Mouse (Mus musculus) hindbrain, embryonic 12.5 days (tissue): ENCODE data around the gene Hoxc11. TPM values are rescaled to one million over a fixed set of nuclear protein-coding genes. Genes with fewer than 3 reads are reported as not detected.

Source experiments
- ATAC-seq: fragments of 200-750 bp; cut with Nextera tagmentation; 2 replicates; pipeline ENCODE4 v1.8.0; 2017; ENCODE audit warnings: moderate TSS enrichment; ENCODE audit not compliant: low FRiP score
- H3K27ac ChIP-seq: fragments of 300-500 bp; sonication (generic); 2 replicates; pipeline ENCODE4 v1.5.1; 2016; ENCODE audit warnings: mild to moderate bottlenecking
- H3K27me3 ChIP-seq: fragments of 300-500 bp; sonication (generic); 2 replicates; pipeline ENCODE4 v1.6.1; 2016; ENCODE audit warnings: mild to moderate bottlenecking
- H3K36me3 ChIP-seq: fragments of 300-500 bp; sonication (generic); 2 replicates; pipeline ENCODE4 v1.6.1; 2016; ENCODE audit warnings: mild to moderate bottlenecking
- H3K4me1 ChIP-seq: fragments of 300-500 bp; sonication (generic); 2 replicates; pipeline ENCODE4 v1.6.1; 2016
- H3K4me2 ChIP-seq: fragments of 300-500 bp; sonication (generic); replicated peaks from 2 replicates; pipeline ENCODE4 v1.6.1; 2016; ENCODE audit warnings: mild to moderate bottlenecking
- H3K4me3 ChIP-seq: fragments of 300-500 bp; sonication (generic); 2 replicates; pipeline ENCODE4 v1.5.1; 2016; ENCODE audit warnings: mild to moderate bottlenecking
- H3K9ac ChIP-seq: fragments of 300-500 bp; sonication (generic); 2 replicates; pipeline ENCODE4 v1.6.1; 2016; ENCODE audit warnings: mild to moderate bottlenecking, moderate library complexity
- H3K9me3 ChIP-seq: fragments of 300-500 bp; sonication (generic); replicated peaks from 2 replicates; pipeline ENCODE4 v1.6.1; 2016; ENCODE audit warnings: mild to moderate bottlenecking
- WGBS: fragments of 180-500 bp; shearing (Covaris S2); methylation state at CpG from one replicate; pipeline ENCODE4 v1.1.7; 2016; 5-methylcytosine and 5-hydroxymethylcytosine counted together
- polyA plus RNA-seq: library from polyadenylated mRNA; unstranded; fragments of >200 nt; fragmentation: Nextera tagmentation; extraction: Ambion mirVana; gene quantifications from 2 replicates; pipeline ENCODE4 v1.2.1, GENCODE M21; 2016

Hoxc11 gene
- polyA plus RNA-seq, 1 experiment from 2014 or later, result not detected

GRCm38 (mm10) chr15:102970740-102971139 lies 16.5 kb downstream of the Hoxc11 start:
- Histone ChIP-seq H3K36me3 (no peaks in the 10 kb centered on the region), H3K27ac (no peak overlapping the region), H3K9ac (no peak overlapping the region), H3K4me1 (0 out of 2 replicates have a peak, but pooled peaks cover 7% of the 10 kb centered on the region), H3K4me3 (no peak overlapping the region), H3K27me3 (peaks cover 99% of the 10 kb centered on the region), H3K4me2 (no peak overlapping the region), H3K9me3 (no peaks in the 10 kb centered on the region)
- no peak for ATAC-seq
- WGBS, result 2% methylated on average over 12 of the region's 12 CpGs

- Histone ChIP-seq H3K9ac (no peak overlapping the region), H3K4me2 (no peak overlapping the region), H3K36me3 (no peaks in the 10 kb centered on the region), H3K27ac (no peak overlapping the region), H3K4me1 (no peaks in the 10 kb centered on the region), H3K4me3 (no peak overlapping the region), H3K27me3 (peaks cover 99% of the 10 kb centered on the region), H3K9me3 (no peaks in the 10 kb centered on the region)
- ATAC-seq, result no peak
- under 1% methylated on average over 21 of the region's 21 CpGs for WGBS
These were observed 18.0 kb downstream of the Hoxc11 start for GRCm38 (mm10) chr15:102972254-102972653.

DNA sequence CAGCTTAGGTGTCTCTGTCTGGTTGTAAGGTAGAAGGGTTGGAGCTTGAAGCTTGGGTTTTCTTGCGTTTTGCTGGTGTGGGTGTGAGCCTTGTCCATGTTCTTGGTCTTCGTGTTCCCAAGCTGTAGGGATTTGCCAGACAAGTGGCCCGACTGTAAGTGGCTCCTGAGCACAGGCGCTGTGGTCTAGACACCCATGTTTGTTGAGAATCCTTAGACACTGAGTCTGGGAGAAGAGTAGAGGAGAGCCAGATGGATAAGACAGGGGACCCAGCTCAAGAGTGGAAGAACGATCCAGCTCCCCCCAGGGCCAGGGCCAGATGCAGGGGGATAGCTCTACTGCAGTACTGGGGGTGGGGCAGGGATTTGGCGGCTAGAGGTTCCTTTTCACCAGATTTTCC lies 18.5 kb downstream of the Hoxc11 start:
- 3% methylated on average over 6 of the region's 6 CpGs for WGBS
- H3K36me3 ChIP-seq, result no peaks in the 10 kb centered on the region
- no peaks in the 10 kb centered on the region for H3K4me1 ChIP-seq
- no peak overlapping the region for H3K4me3 ChIP-seq
- H3K27ac ChIP-seq, result no peak overlapping the region
- H3K27me3 ChIP-seq, result peaks cover 99% of the 10 kb centered on the region
- H3K4me2 ChIP-seq, result no peak overlapping the region
- ATAC-seq, result no peak
- H3K9ac ChIP-seq, result no peak overlapping the region
- no peaks in the 10 kb centered on the region for H3K9me3 ChIP-seq

- no peaks in the 10 kb centered on the region for H3K36me3 ChIP-seq
- H3K4me2 ChIP-seq, result no peak overlapping the region
- H3K9ac ChIP-seq, result no peak overlapping the region
- ATAC-seq, result no peak
- H3K27me3 ChIP-seq, result peaks cover 100% of the 10 kb centered on the region
- H3K4me3 ChIP-seq, result no peak overlapping the region
- H3K27ac ChIP-seq, result no peak overlapping the region
- no peaks in the 10 kb centered on the region for H3K4me1 ChIP-seq
- WGBS, result 3% methylated on average over 7 of the region's 7 CpGs
- H3K9me3 ChIP-seq, result no peaks in the 10 kb centered on the region
These were observed 20.8 kb downstream of the Hoxc11 start for GRCm38 (mm10) chr15:102975034-102975433.

- WGBS, result under 1% methylated on average over 21 of the region's 21 CpGs
- Histone ChIP-seq H3K27me3 (peaks cover 100% of the 10 kb centered on the region), H3K36me3 (no peaks in the 10 kb centered on the region), H3K4me1 (no peaks in the 10 kb centered on the region), H3K4me3 (no peak overlapping the region), H3K9me3 (no peaks in the 10 kb centered on the region), H3K27ac (no peak overlapping the region), H3K9ac (no peak overlapping the region), H3K4me2 (no peak overlapping the region)
- ATAC-seq, result no peak
These were observed 21.5 kb downstream of the Hoxc11 start for GRCm38 (mm10) chr15:102975688-102976111.

- H3K4me1 ChIP-seq, result no peaks in the 10 kb centered on the region
- no peak within 1 kb of the TSS for H3K4me2 ChIP-seq
- under 1% methylated on average over 19 of the region's 20 CpGs for WGBS
- peaks cover 100% of the 10 kb centered on the region for H3K27me3 ChIP-seq
- H3K9me3 ChIP-seq, result no peaks in the 10 kb centered on the region
- H3K36me3 ChIP-seq, result no peaks in the 10 kb centered on the region
- H3K4me3 ChIP-seq, result no peak within 1 kb of the TSS
- no peak within 1 kb of the TSS for H3K9ac ChIP-seq
- ATAC-seq, result no peak
- H3K27ac ChIP-seq, result no peak within 1 kb of the TSS
These were observed 21.9 kb downstream of the Hoxc11 start, which contains the start of gene Hoxc9 for GRCm38 (mm10) chr15:102976171-102976570. Gene Hoxc9 (plus strand): TSS chr15:102976439.

- Histone ChIP-seq H3K27me3 (peaks cover 100% of the 10 kb centered on the region), H3K4me1 (peaks cover 5% of the 10 kb centered on the region; the same call in 1 of the 2 replicates), H3K4me2 (no peak overlapping the region), H3K9ac (no peak overlapping the region), H3K4me3 (no peak overlapping the region), H3K27ac (no peak overlapping the region), H3K9me3 (no peaks in the 10 kb centered on the region), H3K36me3 (no peaks in the 10 kb centered on the region)
- under 1% methylated on average over 37 of the region's 37 CpGs for WGBS
- ATAC-seq, result no peak
These were observed 22.6 kb downstream of the Hoxc11 start for GRCm38 (mm10) chr15:102976631-102977422.

DNA sequence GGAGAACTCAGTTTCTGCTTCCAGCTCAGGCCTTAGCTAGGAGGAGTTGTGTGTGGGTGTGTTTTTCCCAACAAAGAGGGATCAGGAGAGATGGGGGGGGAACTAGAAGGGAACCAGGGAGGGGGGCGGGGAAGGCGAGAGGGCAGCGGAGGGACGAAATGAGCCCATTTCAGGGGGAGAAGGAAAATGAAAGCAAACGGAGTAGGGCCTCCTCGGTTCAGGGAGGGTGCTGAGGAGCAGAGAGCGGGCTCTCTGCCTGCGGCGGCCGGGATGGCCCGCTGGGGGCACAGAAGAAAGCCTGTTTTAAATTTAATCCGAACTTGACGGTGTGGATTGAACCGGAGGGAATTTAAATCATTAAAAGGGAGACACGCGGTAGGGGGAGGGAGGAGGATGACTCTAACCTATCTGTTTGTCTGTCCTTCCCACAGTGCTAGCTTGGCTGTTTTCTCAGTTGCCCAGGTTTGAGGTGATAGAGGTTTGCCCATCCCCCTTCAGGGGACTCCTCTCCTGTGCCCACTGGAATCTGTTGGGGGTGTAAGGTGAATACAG lies 23.3 kb downstream of the Hoxc11 start:
- H3K9ac ChIP-seq, result no peak overlapping the region
- no peak for ATAC-seq
- H3K4me1 ChIP-seq, result peaks cover 7% of the 10 kb centered on the region; the same call in 1 of the 2 replicates
- no peaks in the 10 kb centered on the region for H3K9me3 ChIP-seq
- H3K27me3 ChIP-seq, result peaks cover 100% of the 10 kb centered on the region
- H3K4me3 ChIP-seq, result no peak overlapping the region
- H3K27ac ChIP-seq, result no peak overlapping the region
- WGBS, result 1% methylated on average over 16 of the region's 16 CpGs
- H3K36me3 ChIP-seq, result no peaks in the 10 kb centered on the region
- H3K4me2 ChIP-seq, result no peak overlapping the region

- Histone ChIP-seq H3K4me1 (peaks cover 7% of the 10 kb centered on the region; the same call in 1 of the 2 replicates), H3K27me3 (peaks cover 100% of the 10 kb centered on the region), H3K36me3 (no peaks in the 10 kb centered on the region), H3K27ac (no peak overlapping the region), H3K9me3 (no peaks in the 10 kb centered on the region), H3K9ac (no peak overlapping the region), H3K4me3 (no peak overlapping the region), H3K4me2 (no peak overlapping the region)
- 2% methylated on average over 13 of the region's 13 CpGs for WGBS
- no peak for ATAC-seq
These were observed 24.6 kb downstream of the Hoxc11 start for GRCm38 (mm10) chr15:102978615-102979515.

GRCm38 (mm10) chr15:102979936-102980335 lies 25.7 kb downstream of the Hoxc11 start:
- Histone ChIP-seq H3K4me3 (no peak overlapping the region), H3K9me3 (no peaks in the 10 kb centered on the region), H3K4me2 (no peak overlapping the region), H3K27me3 (peaks cover 100% of the 10 kb centered on the region), H3K4me1 (peaks cover 7% of the 10 kb centered on the region; the same call in 1 of the 2 replicates), H3K36me3 (no peaks in the 10 kb centered on the region), H3K27ac (no peak overlapping the region), H3K9ac (no peak overlapping the region)
- ATAC-seq, result no peak
- 0% methylated on average over 1 of the region's 1 CpGs for WGBS

- no peak overlapping the region for H3K27ac ChIP-seq
- ATAC-seq, result no peak
- H3K9me3 ChIP-seq, result no peaks in the 10 kb centered on the region
- peaks cover 7% of the 10 kb centered on the region; the same call in 1 of the 2 replicates for H3K4me1 ChIP-seq
- peaks cover 100% of the 10 kb centered on the region for H3K27me3 ChIP-seq
- no peak overlapping the region for H3K9ac ChIP-seq
- 3% methylated on average over 11 of the region's 11 CpGs for WGBS
- H3K36me3 ChIP-seq, result no peaks in the 10 kb centered on the region
- no peak overlapping the region for H3K4me3 ChIP-seq
- H3K4me2 ChIP-seq, result no peak overlapping the region
These were observed 26.1 kb downstream of the Hoxc11 start for GRCm38 (mm10) chr15:102980352-102980751.

GRCm38 (mm10) chr15:102980912-102981311 lies 26.7 kb downstream of the Hoxc11 start:
- H3K27me3 ChIP-seq, result peaks cover 100% of the 10 kb centered on the region
- H3K4me3 ChIP-seq, result 0 out of 2 replicates have a peak overlapping the region, but pooled peaks have one; percentile 19
- ATAC-seq, result no peak
- 2% methylated on average over 14 of the region's 14 CpGs for WGBS
- peak overlapping the region; percentile 39 for H3K4me2 ChIP-seq
- H3K9me3 ChIP-seq, result no peaks in the 10 kb centered on the region
- no peaks in the 10 kb centered on the region for H3K36me3 ChIP-seq
- H3K27ac ChIP-seq, result no peak overlapping the region
- no peak overlapping the region for H3K9ac ChIP-seq
- H3K4me1 ChIP-seq, result peaks cover 7% of the 10 kb centered on the region; the same call in 1 of the 2 replicates
